Mouse (Mus musculus): ENCODE measurements around the gene Pla2g6.
A peak's percentile ranks its signal among the peaks of the same experiment; 100 is the strongest.

Gene Pla2g6

GRCm38 (mm10) chr15:79350866-79351265, 22.7 kb upstream of the Pla2g6 start:
- no peak for DNase-seq (ENCODE audit: low spot score)

- no peak for DNase-seq (ENCODE audit: low spot score)
These were observed 20.5 kb upstream of the Pla2g6 start for GRCm38 (mm10) chr15:79348651-79349050.

- DNase-seq (ENCODE audit: low spot score) = no peak
These were observed 19.8 kb upstream of the Pla2g6 start for GRCm38 (mm10) chr15:79347845-79348506.

GRCm38 (mm10) chr15:79347165-79347844, 19.1 kb upstream of the Pla2g6 start:
- peak; percentile 69 for DNase-seq (ENCODE audit: low spot score)

- DNase-seq (ENCODE audit: low spot score) = no peak
These were observed 18.0 kb upstream of the Pla2g6 start, which contains the start of gene Maff for GRCm38 (mm10) chr15:79346051-79346793. Gene Maff (plus strand): TSS chr15:79346621.

GRCm38 (mm10) chr15:79344627-79345026, 16.4 kb upstream of the Pla2g6 start:
- DNase-seq (ENCODE audit: low spot score) = no peak

GRCm38 (mm10) chr15:79342641-79343337, 14.6 kb upstream of the Pla2g6 start:
- no peak for DNase-seq (ENCODE audit: low spot score)

GRCm38 (mm10) chr15:79338978-79339377, 10.8 kb upstream of the Pla2g6 start:
- DNase-seq (ENCODE audit: low spot score) = no peak

- no peak for DNase-seq (ENCODE audit: low spot score)
These were observed 7.0 kb upstream of the Pla2g6 start for GRCm38 (mm10) chr15:79335061-79335655.

GRCm38 (mm10) chr15:79333409-79333808, 5.2 kb upstream of the Pla2g6 start:
- DNase-seq (ENCODE audit: low spot score) = no peak

- no peak for DNase-seq (ENCODE audit: low spot score)
These were observed 2.3 kb upstream of the Pla2g6 start for GRCm38 (mm10) chr15:79330521-79330920.

GRCm38 (mm10) chr15:79329979-79330363, 1.8 kb upstream of the Pla2g6 start:
- DNase-seq (ENCODE audit: low spot score) = no peak

- no peak for DNase-seq (ENCODE audit: low spot score)
These were observed 1.3 kb upstream of the Pla2g6 start for GRCm38 (mm10) chr15:79329346-79329978.

- DNase-seq (ENCODE audit: low spot score) = no peak
These were observed 717 bp upstream of the Pla2g6 start for GRCm38 (mm10) chr15:79328939-79329275.

- no peak for DNase-seq (ENCODE audit: low spot score)
These were observed 924 bp downstream of the Pla2g6 start for GRCm38 (mm10) chr15:79326971-79327961.

- DNase-seq (ENCODE audit: low spot score) = no peak
These were observed 1.9 kb downstream of the Pla2g6 start for GRCm38 (mm10) chr15:79326264-79326663.

GRCm38 (mm10) chr15:79325742-79326141, 2.4 kb downstream of the Pla2g6 start:
- DNase-seq (ENCODE audit: low spot score) = no peak

GRCm38 (mm10) chr15:79324373-79324772, 3.8 kb downstream of the Pla2g6 start:
- DNase-seq (ENCODE audit: low spot score) = no peak

GRCm38 (mm10) chr15:79323791-79324155, 4.4 kb downstream of the Pla2g6 start:
- DNase-seq (ENCODE audit: low spot score) = no peak

GRCm38 (mm10) chr15:79322991-79323790, 5.0 kb downstream of the Pla2g6 start:
- no peak for DNase-seq (ENCODE audit: low spot score)

Data from ovary, postnatal 10 days (tissue).